ENCODE assay signal across 8 mouse cellular contexts in the genomic region with DNA sequence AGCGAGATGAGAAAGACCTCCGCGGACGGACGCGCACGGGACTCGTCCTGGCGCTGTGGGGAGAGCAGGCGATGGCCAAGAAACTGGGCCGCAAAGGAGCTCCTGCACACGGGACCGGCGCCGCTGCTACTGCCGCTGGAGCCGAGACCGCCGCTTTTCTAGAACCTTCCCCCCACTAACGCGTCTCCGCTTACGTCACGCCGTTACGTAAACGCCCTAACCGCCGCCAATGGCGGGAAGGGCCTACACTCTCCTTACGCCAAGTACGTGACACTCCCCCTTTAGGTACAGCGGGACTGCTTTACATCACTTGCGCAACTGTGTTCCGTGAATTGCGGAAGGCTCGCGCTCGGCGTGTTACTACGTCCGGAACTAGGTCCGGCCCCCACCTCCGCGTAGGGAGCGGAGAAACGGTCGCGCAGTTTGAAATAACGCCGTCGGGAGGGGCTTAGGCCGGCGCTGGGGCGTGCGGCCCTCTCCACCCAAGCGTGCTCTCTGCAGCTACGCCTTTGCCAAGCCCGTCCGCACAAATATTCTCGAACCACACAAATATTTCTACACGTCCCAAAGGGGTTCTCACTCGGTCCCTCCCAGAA. TPM values are rescaled to one million over a fixed set of nuclear protein-coding genes. Genes with fewer than 3 reads are reported as not detected.
DNase-seq lines count a peak whose midpoint lies in the region; ATAC-seq and TF ChIP-seq lines count a peak whose summit lies in the region.

A gene (minus strand): TSS at position 180 of the 596 bp plus-strand sequence.

- H3K36me3 ChIP-seq in heart, embryonic 12.5 days = peaks cover 42% of the 10 kb centered on the region
- H3K36me3 ChIP-seq in kidney, postnatal 0 days (ENCODE audit: insufficient read depth, low read length) = peaks cover 18% of the 10 kb centered on the region
- H3K36me3 ChIP-seq in liver, embryonic 11.5 days (ENCODE audit: control insufficient read depth, insufficient read depth, low read length) = peaks cover 33% of the 10 kb centered on the region
- H3K36me3 ChIP-seq in stomach, embryonic 14.5 days (ENCODE audit: control insufficient read depth, insufficient read depth, low read length) = peaks cover 49% of the 10 kb centered on the region

- H3K27me3 ChIP-seq in heart, embryonic 12.5 days (replicated peaks) = no peaks in the 10 kb centered on the region
- H3K27me3 ChIP-seq in kidney, postnatal 0 days (ENCODE audit: insufficient read depth, low read length) = no peaks in the 10 kb centered on the region
- H3K27me3 ChIP-seq in liver, embryonic 11.5 days (replicated peaks; ENCODE audit: control insufficient read depth, insufficient read depth, low read length) = no peaks in the 10 kb centered on the region
- H3K27me3 ChIP-seq in stomach, embryonic 14.5 days (ENCODE audit: control insufficient read depth, insufficient read depth, low read length) = no peaks in the 10 kb centered on the region

- under 1% methylated on average over 63 of the region's 63 CpGs for WGBS in heart, embryonic 12.5 days
- under 1% methylated on average over 63 of the region's 63 CpGs for WGBS in kidney, postnatal 0 days
- WGBS in liver, embryonic 11.5 days = under 1% methylated on average over 63 of the region's 63 CpGs
- WGBS in stomach, embryonic 14.5 days = under 1% methylated on average over 63 of the region's 63 CpGs

- H3K27ac ChIP-seq in heart, embryonic 12.5 days (ENCODE audit: poor library complexity, severe bottlenecking) = peak within 1 kb of the TSS; percentile 99
- H3K27ac ChIP-seq in kidney, postnatal 0 days = peak within 1 kb of the TSS; percentile 100
- H3K27ac ChIP-seq in liver, embryonic 11.5 days (ENCODE audit: low read depth, low read length) = peak within 1 kb of the TSS; percentile 100
- H3K27ac ChIP-seq in stomach, embryonic 14.5 days (ENCODE audit: low read length) = peak within 1 kb of the TSS; percentile 100

- peak within 1 kb of the TSS; percentile 59 for H3K4me2 ChIP-seq in heart, embryonic 12.5 days
- peak within 1 kb of the TSS; percentile 61 for H3K4me2 ChIP-seq in kidney, postnatal 0 days (ENCODE audit: low read length)
- H3K4me2 ChIP-seq in liver, embryonic 11.5 days = peak within 1 kb of the TSS; percentile 76
- H3K4me2 ChIP-seq in stomach, embryonic 14.5 days (replicated peaks; ENCODE audit: low read depth, low read length) = peak within 1 kb of the TSS; percentile 70

- peaks cover 24% of the 10 kb centered on the region for H3K4me1 ChIP-seq in heart, embryonic 12.5 days (replicated peaks)
- peaks cover 22% of the 10 kb centered on the region for H3K4me1 ChIP-seq in kidney, postnatal 0 days (replicated peaks; ENCODE audit: insufficient read depth, low read length)
- H3K4me1 ChIP-seq in liver, embryonic 11.5 days (replicated peaks; ENCODE audit: control insufficient read depth, insufficient read depth, low read length) = peaks cover 23% of the 10 kb centered on the region
- peaks cover 27% of the 10 kb centered on the region for H3K4me1 ChIP-seq in stomach, embryonic 14.5 days (ENCODE audit: control insufficient read depth, insufficient read depth, low read length)

- no peaks in the 10 kb centered on the region for H3K9me3 ChIP-seq in heart, embryonic 12.5 days (replicated peaks)
- no peaks in the 10 kb centered on the region for H3K9me3 ChIP-seq in kidney, postnatal 0 days (replicated peaks; ENCODE audit: low read length)
- H3K9me3 ChIP-seq in liver, embryonic 11.5 days (ENCODE audit: control insufficient read depth, low read length) = no peaks in the 10 kb centered on the region
- no peaks in the 10 kb centered on the region for H3K9me3 ChIP-seq in stomach, embryonic 14.5 days (ENCODE audit: control insufficient read depth, low read depth, low read length)

- peak; percentile 99 for DNase-seq in CD4-positive helper T cell, adult 2 months (ENCODE audit: low read depth, low spot score)
- DNase-seq in brain, embryonic 18.5 days (ENCODE audit: low read depth, low spot score) = peak; percentile 97
- DNase-seq in kidney, postnatal 0 days (ENCODE audit: low spot score) = peak; percentile 99
- peak; percentile 98 for DNase-seq in liver, embryonic 11.5 days (ENCODE audit: low spot score)
- peak; percentile 100 for DNase-seq in naive thymus-derived CD4-positive, alpha-beta T cell, adult 2 months (ENCODE audit: low read depth)

- peak within 1 kb of the TSS; percentile 96 for H3K9ac ChIP-seq in heart, embryonic 12.5 days
- H3K9ac ChIP-seq in kidney, postnatal 0 days (ENCODE audit: low read depth, low read length) = peak within 1 kb of the TSS; percentile 100
- H3K9ac ChIP-seq in liver, embryonic 11.5 days (ENCODE audit: low read depth, low read length) = peak within 1 kb of the TSS; percentile 100
- H3K9ac ChIP-seq in stomach, embryonic 14.5 days (replicated peaks; ENCODE audit: low read depth, low read length) = peak within 1 kb of the TSS; percentile 100

- TF ChIP-seq CTCF in kidney, postnatal 0 days (IDR thresholded peaks at IDR 0.05; ENCODE audit: low read depth) = no peak

- H3K4me3 ChIP-seq in heart, embryonic 12.5 days = peak within 1 kb of the TSS; percentile 93
- H3K4me3 ChIP-seq in kidney, postnatal 0 days (replicated peaks; ENCODE audit: low read depth, low read length) = peak within 1 kb of the TSS; percentile 100
- H3K4me3 ChIP-seq in liver, embryonic 11.5 days (ENCODE audit: low read depth, low read length) = peak within 1 kb of the TSS; percentile 98
- H3K4me3 ChIP-seq in stomach, embryonic 14.5 days (ENCODE audit: low read depth, low read length) = peak within 1 kb of the TSS; percentile 98

- ATAC-seq in erythroid progenitor cell, adult 5-6 weeks (replicated peaks; ENCODE audit: low FRiP score, poor library complexity, severe bottlenecking) = peak; percentile 81
- peak; percentile 91 for ATAC-seq in heart, embryonic 12.5 days (ENCODE audit: insufficient number of reproducible peaks, low FRiP score)
- ATAC-seq in kidney, postnatal 0 days (replicated peaks; ENCODE audit: low FRiP score, low read depth) = peak; percentile 92
- peak; percentile 91 for ATAC-seq in liver, embryonic 11.5 days (replicated peaks; ENCODE audit: low FRiP score)
- ATAC-seq in stomach, embryonic 14.5 days (ENCODE audit: insufficient number of reproducible peaks, insufficient read depth, low FRiP score, low read depth) = peak; percentile 93

RNA-seq across cellular contexts. Expression of the gene that starts here (rescaled TPM):
- 1,450 and 1,811 TPM in 2 replicates for total RNA-seq in erythroid progenitor cell, adult 5-6 weeks (2015; ENCODE audit: low replicate concordance)
- 1,487 and 2,530 TPM in 2 replicates for total RNA-seq in erythroid progenitor cell, adult 5-6 weeks (2017; ENCODE audit: low replicate concordance)
- polyA plus RNA-seq in heart, embryonic 12.5 days (2016; fragmentation: Nextera tagmentation; extraction: Ambion mirVana) = 1,461 and 1,470 TPM in 2 replicates
- 1,374 and 1,518 TPM in 2 replicates for polyA plus RNA-seq in kidney, postnatal 0 days (2015; fragmentation: Nextera tagmentation; extraction: Ambion mirVana)
- 1,403 and 1,404 TPM in 2 replicates for polyA plus RNA-seq in liver, embryonic 11.5 days (2014; fragmentation: Nextera tagmentation; extraction: Ambion mirVana)
- 1,176 and 1,224 TPM in 2 replicates for polyA plus RNA-seq in stomach, embryonic 14.5 days (2014; fragmentation: Nextera tagmentation; extraction: Ambion mirVana)

Comparison
In these comparisons a context has a peak if more than half of its experiments do, and no peak if none do; other contexts are left out.
1. Peak in every context shown above with its lines: DNase-seq, ATAC-seq, H3K4me3 ChIP-seq and H3K27ac ChIP-seq.